In genomic region chr10:84441846-84442245, GRCm38 (mm10) we compare ENCODE assay signal across 8 mouse cellular contexts. TPM values are rescaled to one million over a fixed set of nuclear protein-coding genes. Genes with fewer than 3 reads are reported as not detected.
DNase-seq lines count a peak whose midpoint lies in the region; ATAC-seq lines count a peak whose summit lies in the region.

No protein-coding gene starts in this region.

- H3K27ac ChIP-seq in kidney, embryonic 16.5 days (ENCODE audit: low read length): peak overlapping the region; percentile 98
- H3K27ac ChIP-seq in neural tube, embryonic 13.5 days (replicated peaks): peak overlapping the region; percentile 99

- no peaks in the 10 kb centered on the region for H3K27me3 ChIP-seq in kidney, embryonic 16.5 days (ENCODE audit: insufficient read depth, low read length)
- H3K27me3 ChIP-seq in neural tube, embryonic 13.5 days: no peaks in the 10 kb centered on the region

- DNase-seq in kidney, postnatal 14 days: no peak
- peak; percentile 59 for DNase-seq in embryo, embryonic 9.5 days (ENCODE audit: extremely low spot score)
- peak; percentile 41 for DNase-seq in kidney, postnatal 10 days
- no peak for DNase-seq in spleen, adult 12 weeks (ENCODE audit: low spot score)
- DNase-seq in thymus, adult 18-20 months: no peak
- DNase-seq in left cerebral cortex, postnatal 36 days (ENCODE audit: low spot score in 2 of 2): no peak

- intact Hi-C loops in left cerebral cortex, postnatal 36 days (cut with DNase I): loop anchor here (5.0 kb wide), 1 partner anchor 210 kb away; no protein-coding TSS in a partner anchor

- no peaks in the 10 kb centered on the region for H3K9me3 ChIP-seq in kidney, embryonic 16.5 days (ENCODE audit: low read length)
- H3K9me3 ChIP-seq in neural tube, embryonic 13.5 days: no peaks in the 10 kb centered on the region

- peak overlapping the region; percentile 74 for H3K4me3 ChIP-seq in kidney, embryonic 16.5 days (ENCODE audit: low read length)
- peak overlapping the region; percentile 91 for H3K4me3 ChIP-seq in neural tube, embryonic 13.5 days

- 0 out of 2 replicates have a peak, but pooled peaks have one; percentile 11 for ATAC-seq in kidney, embryonic 16.5 days (ENCODE audit: low FRiP score, low TSS enrichment)
- no peak for ATAC-seq in neural tube, embryonic 13.5 days (ENCODE audit: low read depth)

- H3K4me2 ChIP-seq in kidney, embryonic 16.5 days (replicated peaks; ENCODE audit: low read depth, low read length): peak overlapping the region; percentile 78
- peak overlapping the region; percentile 97 for H3K4me2 ChIP-seq in neural tube, embryonic 13.5 days

- H3K4me1 ChIP-seq in kidney, embryonic 16.5 days (ENCODE audit: insufficient read depth, low read length): peaks cover 40% of the 10 kb centered on the region
- H3K4me1 ChIP-seq in neural tube, embryonic 13.5 days (replicated peaks): peaks cover 53% of the 10 kb centered on the region

- WGBS in kidney, embryonic 16.5 days: 19% methylated on average over 11 of the region's 11 CpGs
- WGBS in neural tube, embryonic 13.5 days: 14% methylated on average over 11 of the region's 11 CpGs

- H3K36me3 ChIP-seq in kidney, embryonic 16.5 days (ENCODE audit: insufficient read depth, low read length): no peaks in the 10 kb centered on the region
- no peaks in the 10 kb centered on the region for H3K36me3 ChIP-seq in neural tube, embryonic 13.5 days

- H3K9ac ChIP-seq in kidney, embryonic 16.5 days (replicated peaks; ENCODE audit: low read length): peak overlapping the region; percentile 99
- H3K9ac ChIP-seq in neural tube, embryonic 13.5 days: peak overlapping the region; percentile 100

RNA-seq across cellular contexts. Expression of gene Nuak1, which starts 1.4 kb away (rescaled TPM):
- 3.2 and 3.6 TPM in 2 replicates for polyA plus RNA-seq in kidney, embryonic 16.5 days (2015; fragmentation: Nextera tagmentation; extraction: Ambion mirVana)
- polyA plus RNA-seq in neural tube, embryonic 13.5 days (2015; fragmentation: Nextera tagmentation; extraction: Ambion mirVana): 5.4 and 5.7 TPM in 2 replicates
- 10 to 100 TPM; 69.3 to 69.7 TPM for total RNA-seq in left cerebral cortex, postnatal 36 days (2021)

Comparison
In these comparisons a context has a peak if more than half of its experiments do, and no peak if none do; other contexts are left out.
1. DNase-seq: peak in embryo, embryonic 9.5 days (single experiment) and kidney, postnatal 10 days (single experiment); none in kidney, postnatal 14 days (single experiment), spleen, adult 12 weeks (single experiment), thymus, adult 18-20 months (0 of 2) and left cerebral cortex, postnatal 36 days (0 of 2).